Mouse (Mus musculus) ES-E14 (cell line): ENCODE results near the gene Limd2. TPM values are rescaled to one million over a fixed set of nuclear protein-coding genes. Genes with fewer than 3 reads are reported as not detected.

Experiments used
- DNase-seq: peaks from one replicate; pipeline ENCODE4 v3.0.0-alpha.2; 2013; ENCODE audit warnings: low read depth, low spot score
- H3K27ac ChIP-seq: 2 replicates; pipeline ENCODE4 v1.5.1; 2012; ENCODE audit warnings: low read depth, mild to moderate bottlenecking, low read length, moderate library complexity, mixed read lengths; ENCODE audit not compliant: poor library complexity, insufficient read depth, severe bottlenecking
- H3K36me3 ChIP-seq: 2 replicates; pipeline ENCODE4 v1.6.1; 2012; ENCODE audit warnings: mild to moderate bottlenecking, low read length, moderate library complexity, mixed read lengths; ENCODE audit not compliant: control insufficient read depth, poor library complexity, insufficient read depth, severe bottlenecking
- H3K4me1 ChIP-seq, 2 experiments: fragments of 150-350 bp in 1 of 2; sonication (generic) in 1 of 2; 2 replicates each; pipeline ENCODE4 v1.6.1; 2012; ENCODE audit warnings: low read length in 2 of 2, mild to moderate bottlenecking in 1 of 2, mixed read lengths in 1 of 2; ENCODE audit not compliant: control insufficient read depth in 2 of 2, insufficient read depth in 2 of 2, poor library complexity in 1 of 2
- H3K4me3 ChIP-seq, 2 experiments: fragments of 150-350 bp in 1 of 2; sonication (generic) in 1 of 2; 2 replicates each; pipeline ENCODE4 v1.5.1; 2012; ENCODE audit warnings: low read length in 2 of 2, low read depth in 1 of 2, mild to moderate bottlenecking in 1 of 2, mixed read lengths in 1 of 2; ENCODE audit not compliant: insufficient read depth in 1 of 2, poor library complexity in 1 of 2, severe bottlenecking in 1 of 2
- H3K9ac ChIP-seq: 2 replicates; pipeline ENCODE4 v1.6.1; 2012; ENCODE audit warnings: low read depth, mild to moderate bottlenecking, low read length, mixed read lengths; ENCODE audit not compliant: poor library complexity, insufficient read depth, severe bottlenecking
- H3K9me3 ChIP-seq: fragments of 150-350 bp; sonication (generic); 2 replicates; pipeline ENCODE4 v1.6.1; 2012; ENCODE audit warnings: low read depth, mild to moderate bottlenecking, low read length; ENCODE audit not compliant: control insufficient read depth, insufficient read depth
- CHD2 ChIP-seq: IDR thresholded peaks from 2 replicates; pipeline ENCODE4 v1.6.1; 2014; ENCODE audit warnings: mild to moderate bottlenecking, low read depth, low read length, inconsistent platforms
- HCFC1 ChIP-seq: IDR thresholded peaks from 2 replicates; pipeline ENCODE4 v1.6.1; 2012; ENCODE audit warnings: low read length, inconsistent platforms, borderline replicate concordance; ENCODE audit not compliant: insufficient read depth
- MAFK ChIP-seq: IDR thresholded peaks from 2 replicates; pipeline ENCODE4 v1.6.1; 2014; ENCODE audit warnings: mild to moderate bottlenecking, low read depth, low read length, inconsistent platforms; ENCODE audit not compliant: insufficient read depth
- ZC3H11A ChIP-seq: IDR thresholded peaks from 2 replicates; pipeline ENCODE4 v1.6.1; 2012; ENCODE audit warnings: low read depth, mild to moderate bottlenecking, inconsistent platforms, low read length, borderline replicate concordance
- ZNF384 ChIP-seq: IDR thresholded peaks from 2 replicates; pipeline ENCODE4 v1.6.1; 2012; ENCODE audit warnings: low read depth, low read length, inconsistent platforms
- in situ Hi-C, 2 experiments: fragments of 600-800 bp; cut with MboI; formaldehyde crosslinking; loops; one replicate each; pipeline ENCODE4 v1.15.1; 2025; ENCODE audit warnings: low sequenced_read_pairs in 2 of 2, inconsistent platforms in 1 of 2; ENCODE audit not compliant: unreplicated experiment in 2 of 2
- total RNA-seq: library from RNA; depleted of rRNA; stranded (reverse); fragments of 300-350 nt; gene quantifications from 2 replicates; pipeline ENCODE4 v1.2.3, GENCODE M21; 2012

Limd2 gene
- total RNA-seq, 1 experiment: 30.9 TPM

GRCm38 (mm10) chr11:106192657-106193370 lies 32.2 kb upstream of the Limd2 start:
- DNase-seq: no peak

GRCm38 (mm10) chr11:106192241-106192640 lies 31.6 kb upstream of the Limd2 start:
- no peak overlapping the region for H3K9ac ChIP-seq
- no peak for TF ChIP-seq CHD2
- TF ChIP-seq MAFK: no peak
- TF ChIP-seq ZNF384: no peak
- no peak for TF ChIP-seq ZC3H11A
- TF ChIP-seq HCFC1: no peak
- no peaks in the 10 kb centered on the region for H3K36me3 ChIP-seq
- no peak overlapping the region for H3K27ac ChIP-seq
- in situ Hi-C loops: no loop called here
- DNase-seq: no peak
- no peaks in the 10 kb centered on the region for H3K9me3 ChIP-seq
- H3K4me1 ChIP-seq: peaks cover 2% of the 10 kb centered on the region in 2 experiments; a peak in 2 of 4 replicates
- peak overlapping the region in 1 of 2 experiments; percentile 80; a peak in 1 of 4 replicates for H3K4me3 ChIP-seq

More at GRCm38 (mm10) chr11:106192657-106193370, 32.2 kb upstream of the Limd2 start:
- in situ Hi-C loops: no loop called here
- Histone ChIP-seq H3K4me1 (peaks cover 2% of the 10 kb centered on the region in 2 experiments; a peak in 2 of 4 replicates), H3K9me3 (no peaks in the 10 kb centered on the region), H3K4me3 (peak overlapping the region; percentile 76 to 80), H3K9ac (peak overlapping the region; percentile 83), H3K36me3 (no peaks in the 10 kb centered on the region), H3K27ac (0 out of 2 replicates have a peak overlapping the region, but pooled peaks have one; percentile 12)
- TF ChIP-seq ZC3H11A (no peak), MAFK (no peak), ZNF384 (no peak), CHD2 (no peak)

GRCm38 (mm10) chr11:106191716-106192115 lies 31.1 kb upstream of the Limd2 start:
- TF ChIP-seq ZNF384 (no peak), MAFK (no peak), CHD2 (no peak), ZC3H11A (no peak), HCFC1 (no peak)
- Histone ChIP-seq H3K9ac (no peak overlapping the region), H3K36me3 (no peaks in the 10 kb centered on the region), H3K4me3 (no peak overlapping the region), H3K4me1 (peaks cover 2% of the 10 kb centered on the region in 2 experiments; a peak in 2 of 4 replicates), H3K27ac (no peak overlapping the region), H3K9me3 (no peaks in the 10 kb centered on the region)
- no peak for DNase-seq
- in situ Hi-C loops: no loop called here

DNA sequence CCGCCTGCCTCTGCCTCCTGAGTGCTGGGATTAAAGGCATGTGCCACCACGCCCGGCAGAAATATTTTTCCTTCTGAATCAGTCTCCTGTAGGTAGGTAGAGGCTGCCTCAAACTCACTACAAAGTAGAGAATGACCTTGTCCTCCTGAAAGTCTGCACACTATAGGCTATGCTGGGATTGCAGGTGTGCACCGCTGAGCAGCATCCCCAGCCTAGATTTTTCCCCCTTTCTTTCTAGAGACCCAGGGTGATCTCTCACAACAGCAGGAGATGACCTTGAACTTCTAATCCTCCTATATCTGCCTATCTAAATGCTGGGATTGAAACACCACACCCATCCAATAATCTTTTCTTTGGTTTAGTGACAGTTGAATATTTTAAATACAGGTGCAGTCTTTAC lies 26.7 kb upstream of the Limd2 start:
- Histone ChIP-seq H3K27ac (no peak overlapping the region), H3K36me3 (peaks cover 2% of the 10 kb centered on the region; the same call in 1 of the 2 replicates), H3K9ac (no peak overlapping the region), H3K4me1 (peaks cover 2 to 4% of the 10 kb centered on the region in 2 experiments; a peak in 2 of 4 replicates), H3K9me3 (no peaks in the 10 kb centered on the region), H3K4me3 (no peak overlapping the region)
- in situ Hi-C loops: no loop called here
- TF ChIP-seq HCFC1: no peak
- no peak for TF ChIP-seq ZC3H11A
- no peak for TF ChIP-seq CHD2
- no peak for TF ChIP-seq MAFK
- no peak for TF ChIP-seq ZNF384
- no peak for DNase-seq

- no peak overlapping the region for H3K4me3 ChIP-seq
- H3K27ac ChIP-seq: no peak overlapping the region
- H3K4me1 ChIP-seq: no peaks in the 10 kb centered on the region
- no peak overlapping the region for H3K9ac ChIP-seq
- in situ Hi-C loops: no loop called here
- no peaks in the 10 kb centered on the region; the same call in 1 of the 2 replicates for H3K36me3 ChIP-seq
- no peaks in the 10 kb centered on the region for H3K9me3 ChIP-seq
- DNase-seq: no peak
- TF ChIP-seq CHD2 (no peak), ZC3H11A (no peak), HCFC1 (no peak), ZNF384 (no peak), MAFK (no peak)
Observed at GRCm38 (mm10) chr11:106180449-106180801, 19.8 kb upstream of the Limd2 start.
